Mouse (Mus musculus): Measurements from ENCODE around the gene Snx11. TPM values are rescaled to one million over a fixed set of nuclear protein-coding genes. Genes with fewer than 3 reads are reported as not detected.

Gene Snx11
- total RNA-seq, 1 experiment from 2014 or later: 23.4 TPM

Other genes with a start within 250 kb of the Snx11 start
- 69.8 and 78.1 TPM in 2 replicates for gene Cbx1, start 11.6 kb upstream of the Snx11 start, total RNA-seq (2021)
- gene Nfe2l1, start 52.4 kb upstream of the Snx11 start, total RNA-seq (2021): 362 and 371 TPM in 2 replicates
- gene Copz2, start 72.3 kb upstream of the Snx11 start, total RNA-seq (2021): 39.8 and 43.7 TPM in 2 replicates
- gene Cdk5rap3, start 138.9 kb upstream of the Snx11 start, total RNA-seq (2021): 48.6 and 49.9 TPM in 2 replicates
- gene Prr15l, start 150.5 kb upstream of the Snx11 start, total RNA-seq (2021): 0.37 TPM in 1 of 2 replicates, not detected in the other
- gene Pnpo, start 166.4 kb upstream of the Snx11 start, total RNA-seq (2021): 28.3 and 31.9 TPM in 2 replicates
- gene Sp2, start 205.4 kb upstream of the Snx11 start, total RNA-seq (2021): 15.5 and 18.3 TPM in 2 replicates
- 0.22 and 0.30 TPM in 2 replicates for gene Sp6, start 235.8 kb upstream of the Snx11 start, total RNA-seq (2021)